Mouse (Mus musculus) adrenal gland, postnatal 14 days (tissue): Measurements from ENCODE around the gene Sfrp2. TPM values are rescaled to one million over a fixed set of nuclear protein-coding genes. Genes with fewer than 3 reads are reported as not detected.

Experiments
- total RNA-seq: library from RNA; stranded (reverse); gene quantifications from 2 replicates; pipeline ENCODE4 v1.2.3, GENCODE M21; 2021

Sfrp2 gene
- total RNA-seq, 1 experiment from 2014 or later, result 10.7 TPM

Other genes starting within 250 kb of the Sfrp2 start
- gene Tlr2, start 75.4 kb downstream of the Sfrp2 start, total RNA-seq, result 2.4 and 3.4 TPM in 2 replicates